Mouse (Mus musculus) embryonic fibroblast, embryonic 13.5 days (primary cell): ENCODE results near the gene Mrps12.

Source experiments
- CTCF ChIP-seq: IDR thresholded peaks from 2 replicates; pipeline ENCODE4 v1.5.1; 2011; ENCODE audit warnings: mild to moderate bottlenecking, control low read depth, low read length, moderate library complexity, borderline replicate concordance; ENCODE audit not compliant: insufficient read depth
- POLR2A ChIP-seq: IDR thresholded peaks from 2 replicates; pipeline ENCODE4 v1.6.1; 2011; ENCODE audit warnings: low read depth, mild to moderate bottlenecking, control low read depth, low read length, moderate library complexity

GRCm38 (mm10) chr7:28789235-28789634, 47.6 kb upstream of the Mrps12 start:
- TF ChIP-seq CTCF (no peak), POLR2A (no peak)
